Mouse (Mus musculus): ENCODE data around the gene Gm3625.

The Gm3625 gene

DNA sequence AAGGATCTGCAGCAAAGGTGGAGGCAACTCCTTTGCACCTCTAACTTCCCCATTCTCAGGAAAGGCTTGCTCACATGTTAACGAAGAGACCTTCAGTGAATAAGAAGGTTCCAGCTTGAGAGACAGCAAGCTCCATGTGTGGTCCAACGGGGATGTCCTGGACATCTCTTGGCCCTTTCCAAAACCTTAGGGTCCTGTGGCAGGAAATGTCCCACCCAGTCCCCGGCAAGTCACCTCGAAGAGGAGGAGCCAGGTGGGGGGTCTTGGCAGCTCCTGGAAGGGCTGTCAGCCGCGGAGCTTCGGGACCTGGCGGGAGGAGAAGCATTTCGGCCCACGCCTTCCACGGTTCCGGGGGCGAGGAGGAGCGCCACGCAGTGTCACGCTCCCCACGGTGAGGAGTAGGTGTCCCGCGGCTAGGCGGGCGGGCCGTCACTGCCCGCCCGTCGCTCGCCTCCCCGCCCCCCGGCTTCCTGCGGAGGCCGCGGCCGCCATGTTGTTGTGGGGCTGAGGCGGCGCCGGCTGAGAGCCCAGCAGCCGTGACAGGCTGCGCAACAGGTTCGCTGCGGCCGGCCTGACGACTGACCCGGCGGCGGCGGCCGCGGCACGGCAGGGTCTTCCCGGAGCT lies at the start of gene Gm3625, which contains the start of gene Itsn2:
Gene Gm3625 (minus strand): TSS at position 387 of the 625 bp plus-strand sequence.
Gene Itsn2 (plus strand): TSS at position 98 of the 625 bp plus-strand sequence.
- ATAC-seq (ENCODE audit: low TSS enrichment) = peak; percentile 85

DNA sequence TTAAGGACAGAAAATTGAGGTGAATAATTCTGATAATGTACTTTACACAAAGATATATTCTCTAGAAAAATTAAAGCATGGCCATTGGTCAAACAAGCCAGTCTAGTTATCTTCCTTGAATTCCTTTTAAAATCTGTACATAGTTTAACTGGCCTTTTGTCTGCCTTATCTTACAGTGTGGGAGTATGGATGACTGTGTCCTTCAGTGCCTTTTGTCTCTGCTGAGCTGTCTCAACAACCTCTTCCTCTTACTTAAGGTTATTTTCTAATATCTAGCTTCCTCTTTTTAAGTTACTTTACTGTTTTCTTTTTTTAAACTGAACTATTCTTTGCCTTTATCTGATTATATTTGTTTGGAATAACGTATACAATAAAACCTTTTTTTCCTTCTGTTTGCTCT lies 48.0 kb upstream of the Gm3625 start:
- ATAC-seq (ENCODE audit: low TSS enrichment) = no peak

DNA sequence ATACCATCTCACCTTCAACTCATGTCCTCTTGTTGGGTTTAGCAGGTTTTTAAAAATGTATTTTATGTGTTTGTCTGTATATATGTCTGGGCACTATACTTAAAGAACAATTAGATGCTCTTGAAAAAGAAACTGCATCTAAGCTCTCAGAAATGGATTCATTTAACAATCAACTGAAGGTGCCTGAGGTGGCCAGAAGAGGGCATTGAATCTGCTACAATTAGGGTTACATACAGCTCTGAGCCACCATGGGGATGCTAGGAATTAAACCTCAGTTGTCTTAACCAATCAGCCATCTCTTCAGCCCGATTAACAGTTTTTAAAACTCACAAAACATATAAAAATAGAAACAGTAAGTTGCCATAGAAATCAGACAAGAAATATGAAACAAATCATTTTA lies 45.7 kb upstream of the Gm3625 start:
- no peak for ATAC-seq (ENCODE audit: low TSS enrichment)

DNA sequence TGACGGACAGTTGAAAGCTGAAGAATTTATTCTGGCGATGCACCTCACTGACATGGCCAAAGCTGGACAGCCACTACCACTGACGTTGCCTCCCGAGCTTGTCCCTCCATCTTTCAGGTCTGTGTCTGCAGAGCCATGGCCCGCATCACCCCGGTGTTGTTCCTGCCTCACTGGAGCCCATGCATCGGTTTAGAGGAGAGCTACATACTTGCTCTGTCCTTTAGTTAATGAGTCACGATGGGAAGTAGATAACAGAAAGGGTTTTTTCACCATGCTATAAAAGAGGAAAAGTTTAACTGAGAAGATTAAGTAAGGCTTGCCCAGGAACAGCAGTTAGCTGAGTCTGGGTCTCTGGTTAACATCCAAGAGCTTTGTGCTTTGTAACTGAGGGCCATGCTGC lies 40.2 kb upstream of the Gm3625 start:
- no peak for ATAC-seq (ENCODE audit: low TSS enrichment)

DNA sequence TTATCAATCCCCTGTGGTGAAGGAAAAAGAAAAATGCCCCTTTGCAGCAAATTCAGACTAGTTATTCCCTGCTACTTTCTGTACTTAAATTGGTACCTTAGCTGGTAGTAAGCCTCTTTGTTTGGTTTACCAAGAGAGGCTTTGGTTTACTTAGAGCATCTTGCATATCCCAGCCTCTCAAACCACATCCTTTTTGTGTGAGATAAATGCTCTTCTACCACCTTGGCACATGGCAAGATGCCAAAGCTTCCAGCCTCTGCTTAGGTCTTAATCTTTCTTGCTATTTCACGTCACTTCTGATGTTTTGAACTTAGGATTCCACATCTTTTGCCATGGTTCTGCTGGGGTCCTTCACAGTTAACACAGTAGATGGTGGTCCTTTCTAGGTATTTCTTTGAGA lies 31.5 kb upstream of the Gm3625 start:
- ATAC-seq (ENCODE audit: low TSS enrichment) = no peak

DNA sequence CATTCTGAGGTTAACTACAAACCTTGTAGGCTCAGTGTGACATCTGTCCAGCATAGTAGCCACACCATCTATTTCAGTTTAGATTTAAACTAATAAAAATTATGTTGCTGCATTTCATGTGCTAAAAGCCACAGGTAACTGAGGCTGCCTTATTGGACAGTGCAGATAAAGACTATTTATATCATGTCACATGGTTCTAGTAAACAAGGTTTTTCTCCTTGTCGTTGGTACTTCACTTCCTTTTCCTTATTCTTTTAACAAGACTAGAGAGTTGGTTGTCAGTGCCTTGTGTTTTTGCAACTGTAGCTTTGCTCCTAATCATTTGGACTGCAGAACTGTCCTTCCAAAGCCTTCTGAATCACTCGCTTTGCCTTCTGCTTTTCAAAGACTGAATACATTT lies 22.0 kb upstream of the Gm3625 start:
- ATAC-seq (ENCODE audit: low TSS enrichment) = no peak

DNA sequence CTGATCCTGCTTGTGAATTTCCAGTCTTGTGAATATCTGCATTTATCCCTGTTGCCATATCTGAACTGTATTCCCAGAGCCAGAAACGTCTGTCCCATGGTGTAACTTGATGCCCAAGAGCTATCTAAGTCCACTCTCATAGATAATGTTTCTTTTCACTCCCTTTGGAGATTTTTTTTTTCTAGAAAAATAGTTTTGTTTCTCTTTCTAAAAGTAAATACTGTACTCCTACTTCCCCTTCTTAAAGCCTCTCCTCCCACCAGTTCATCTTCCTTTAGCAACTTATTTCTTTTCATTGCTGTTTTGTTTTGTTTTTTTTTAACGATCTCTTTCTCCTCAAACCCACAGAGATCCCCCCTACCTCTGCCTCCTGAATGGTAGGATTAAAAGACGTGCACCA lies 13.9 kb upstream of the Gm3625 start:
- ATAC-seq (ENCODE audit: low TSS enrichment) = no peak

DNA sequence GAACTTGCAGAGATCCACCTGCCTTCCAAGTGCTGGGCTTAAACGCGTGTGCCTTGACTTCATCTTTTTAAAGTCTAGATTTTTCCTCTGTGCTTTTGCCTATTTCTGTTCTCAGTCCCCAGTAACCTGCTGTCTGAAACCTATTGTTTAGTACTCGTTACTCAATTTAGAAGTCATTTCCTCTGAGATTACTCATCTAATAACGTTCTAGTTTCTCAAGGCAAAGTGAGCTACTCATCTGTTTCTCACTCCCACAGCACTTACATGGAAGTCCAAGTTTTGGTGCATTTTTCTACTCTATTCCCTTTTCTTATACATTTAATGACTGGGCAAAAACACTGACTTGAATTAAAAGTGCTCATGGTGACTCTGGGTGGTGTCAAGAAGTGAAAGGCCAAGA lies 7.0 kb upstream of the Gm3625 start:
- no peak for ATAC-seq (ENCODE audit: low TSS enrichment)

DNA sequence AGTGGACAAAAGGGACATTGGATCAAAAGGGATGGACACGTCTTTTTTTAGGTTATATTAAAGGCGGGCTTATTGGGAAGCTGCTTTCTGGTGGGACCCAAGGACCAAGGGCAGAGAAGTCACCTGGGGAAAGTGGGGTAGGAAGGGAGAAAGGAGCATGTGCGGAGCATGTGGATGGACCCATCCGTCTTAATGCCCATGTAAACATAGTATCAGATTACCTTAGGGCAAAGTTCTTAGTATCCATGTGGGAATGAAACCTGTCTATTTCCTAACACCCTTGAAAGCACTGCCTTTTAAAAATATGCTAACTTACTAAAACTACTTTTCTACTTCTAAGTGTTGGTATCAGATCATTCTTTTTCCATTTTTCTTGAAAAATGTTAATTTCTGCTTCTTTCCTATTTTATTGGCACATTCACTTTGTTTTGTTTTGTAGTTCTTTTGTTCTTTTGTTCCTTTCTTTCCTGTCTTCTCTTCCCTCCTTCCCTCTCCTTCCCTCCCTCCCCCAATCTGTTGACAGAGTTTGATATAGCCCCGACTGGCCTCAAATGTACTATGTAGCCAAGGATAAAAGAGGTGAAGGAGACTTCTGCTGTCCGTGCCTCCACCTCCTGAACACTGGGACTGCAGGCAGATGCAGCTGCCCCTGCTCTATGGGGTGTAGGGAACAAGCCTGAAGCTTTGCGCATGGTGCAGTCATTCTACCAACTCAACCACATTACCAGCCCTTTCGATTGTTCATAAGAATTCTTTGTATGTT lies 6.1 kb upstream of the Gm3625 start:
- no peak for ATAC-seq (ENCODE audit: low TSS enrichment)

DNA sequence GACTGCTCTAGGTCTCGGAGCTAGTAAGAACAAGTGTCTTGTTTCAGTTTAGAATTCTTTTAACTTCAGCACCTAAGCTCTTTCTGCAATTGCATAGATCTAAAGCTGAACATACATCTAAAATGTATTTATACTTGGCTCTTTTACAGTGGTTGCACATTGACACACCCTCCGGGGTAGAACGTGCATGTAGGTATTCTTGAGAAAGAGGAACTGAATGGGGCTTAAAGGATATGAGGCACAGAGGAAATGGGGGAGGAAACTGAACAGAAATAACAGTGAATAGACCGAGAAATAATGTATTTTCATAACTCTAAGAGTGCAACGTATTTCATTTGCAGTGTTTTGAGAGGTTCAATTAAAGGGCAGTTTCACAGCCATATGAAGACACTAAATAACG lies 2.3 kb upstream of the Gm3625 start:
- ATAC-seq (ENCODE audit: low TSS enrichment) = no peak

DNA sequence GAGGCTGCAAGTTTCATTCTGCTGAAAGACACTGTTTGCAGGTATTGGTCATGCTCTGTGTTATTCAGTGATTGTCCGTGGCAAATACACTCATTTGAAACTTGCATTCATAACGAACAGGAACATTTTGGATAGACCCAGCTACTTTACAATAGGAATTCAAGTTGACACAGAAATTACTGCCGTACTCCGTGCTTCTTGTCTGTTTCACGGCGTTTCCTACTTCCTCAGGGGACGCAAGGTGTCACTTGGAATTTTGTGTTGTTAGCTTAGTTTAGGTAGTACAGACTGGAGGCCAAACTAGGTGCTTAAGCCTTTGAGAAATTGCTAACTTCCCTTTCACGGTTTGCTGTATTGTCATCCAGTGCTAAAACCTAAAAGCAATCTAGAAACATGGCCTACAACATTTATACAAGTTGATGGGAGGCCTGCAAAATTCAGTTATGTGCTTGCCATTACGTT lies 1.2 kb upstream of the Gm3625 start:
- no peak for ATAC-seq (ENCODE audit: low TSS enrichment)

DNA sequence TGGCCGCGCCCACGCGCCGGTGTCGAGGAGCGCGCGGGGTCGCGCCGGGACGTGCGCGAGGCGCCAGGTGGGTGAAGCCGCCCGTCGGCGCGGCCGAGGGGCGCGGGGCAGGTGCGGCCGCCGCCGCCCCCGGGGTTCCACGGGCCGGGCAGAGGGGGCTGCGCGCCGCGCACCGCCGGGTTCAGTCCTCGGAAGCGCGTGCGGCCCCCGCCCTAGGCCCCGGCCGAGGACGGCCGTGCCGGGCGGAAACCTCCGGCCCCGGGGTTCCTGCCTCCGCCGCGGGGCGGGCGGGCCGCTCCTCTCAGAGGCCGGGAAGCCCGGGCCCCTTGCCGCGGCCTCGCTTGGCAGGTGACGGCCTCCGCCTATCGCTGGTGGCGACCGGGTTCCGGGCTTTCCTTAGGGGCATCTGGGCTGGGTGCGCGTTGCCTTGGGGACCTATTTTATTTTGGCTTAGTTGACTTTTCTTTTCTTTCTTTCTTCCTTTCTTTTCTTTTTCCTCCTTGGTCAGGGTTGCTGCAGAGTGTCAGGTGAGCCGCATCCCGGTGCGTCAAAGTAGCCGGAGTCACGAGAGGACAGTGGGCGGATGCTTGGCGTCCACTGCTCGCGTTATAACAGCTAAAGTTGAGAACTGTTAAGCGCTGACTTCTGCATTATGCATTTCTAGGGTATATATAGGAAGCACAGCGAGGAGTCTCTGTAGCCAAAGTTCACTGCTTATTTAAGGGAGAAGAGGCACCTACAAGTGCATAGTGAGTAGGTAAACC lies 621 bp upstream of the Gm3625 start:
- peak; percentile 47 for ATAC-seq (ENCODE audit: low TSS enrichment)

DNA sequence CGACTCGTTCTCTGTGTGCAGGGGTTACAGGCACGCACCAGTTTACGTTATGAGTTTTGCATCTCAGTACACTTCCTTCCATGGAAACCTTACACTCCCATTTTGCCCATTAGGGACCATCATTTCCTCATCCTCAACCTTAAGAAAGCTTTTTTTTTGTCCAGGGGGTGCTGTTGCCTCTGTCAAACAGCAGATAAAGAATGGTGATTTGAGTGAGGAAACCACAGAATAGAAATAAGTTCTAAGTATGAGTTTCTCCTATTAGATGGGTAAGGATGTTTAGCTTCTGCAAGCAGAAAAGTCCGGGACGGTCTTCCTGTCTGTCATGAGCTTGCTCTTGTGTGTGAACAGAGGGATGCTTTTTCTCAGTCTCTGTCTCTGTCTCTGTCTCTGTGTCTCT lies 702 bp downstream of the Gm3625 start:
- no peak for ATAC-seq (ENCODE audit: low TSS enrichment)

DNA sequence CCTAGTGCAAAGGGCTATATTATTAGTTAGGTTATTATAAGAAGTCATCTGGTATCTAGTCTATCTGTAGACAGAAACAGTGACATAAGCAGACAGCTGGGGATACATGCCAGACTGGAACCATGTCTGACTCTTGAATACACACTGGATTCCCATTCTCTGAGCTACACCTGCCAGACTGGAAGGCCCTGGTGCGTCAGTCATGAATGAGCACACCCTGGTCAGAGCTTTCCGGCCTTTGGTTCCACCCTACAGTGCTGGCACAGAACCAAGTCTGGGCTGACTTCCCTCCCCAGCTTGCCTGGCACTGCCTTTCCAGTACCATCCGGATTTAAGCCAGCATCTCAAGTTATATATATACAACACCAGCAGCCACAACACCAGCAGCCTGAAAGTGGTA lies 4.1 kb downstream of the Gm3625 start:
- ATAC-seq (ENCODE audit: low TSS enrichment) = no peak

DNA sequence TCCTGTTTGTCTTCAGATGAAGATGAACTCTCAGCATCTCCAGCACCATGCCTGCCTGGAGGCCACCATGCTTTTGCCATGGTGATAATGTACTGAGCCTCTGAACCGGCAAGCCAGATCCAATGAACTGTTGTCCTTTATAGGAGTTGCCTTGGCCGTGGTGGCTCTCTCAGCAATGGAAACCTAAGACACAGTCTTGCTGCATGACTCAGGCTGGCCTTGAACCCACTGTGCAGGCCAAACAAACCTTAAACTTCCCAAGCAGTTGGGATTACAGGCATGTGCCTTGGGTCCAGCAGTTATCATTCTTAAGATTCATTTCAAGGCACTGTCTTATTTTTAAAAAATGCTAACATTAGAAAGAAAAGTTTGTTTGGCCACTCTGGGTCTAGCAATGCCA lies 4.9 kb downstream of the Gm3625 start:
- ATAC-seq (ENCODE audit: low TSS enrichment) = no peak

DNA sequence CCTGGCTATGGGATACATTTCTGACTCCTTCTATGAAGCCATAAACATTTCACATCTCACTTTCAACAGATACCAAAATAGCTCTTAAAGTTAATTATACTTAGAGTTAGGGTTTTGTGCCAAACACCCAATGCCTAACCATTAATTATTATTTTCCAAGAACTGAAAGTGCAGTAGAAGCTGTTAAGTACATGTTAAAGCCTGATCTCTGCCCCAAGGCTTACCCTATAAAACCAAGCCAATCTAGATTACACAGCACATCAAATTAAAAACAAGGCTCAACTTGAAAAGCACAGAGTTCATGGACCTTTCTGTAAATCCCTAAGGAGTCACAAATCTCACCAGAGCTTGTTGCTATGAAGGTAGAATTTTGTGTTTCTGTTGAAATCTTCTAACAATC lies 10.4 kb downstream of the Gm3625 start:
- no peak for ATAC-seq (ENCODE audit: low TSS enrichment)

DNA sequence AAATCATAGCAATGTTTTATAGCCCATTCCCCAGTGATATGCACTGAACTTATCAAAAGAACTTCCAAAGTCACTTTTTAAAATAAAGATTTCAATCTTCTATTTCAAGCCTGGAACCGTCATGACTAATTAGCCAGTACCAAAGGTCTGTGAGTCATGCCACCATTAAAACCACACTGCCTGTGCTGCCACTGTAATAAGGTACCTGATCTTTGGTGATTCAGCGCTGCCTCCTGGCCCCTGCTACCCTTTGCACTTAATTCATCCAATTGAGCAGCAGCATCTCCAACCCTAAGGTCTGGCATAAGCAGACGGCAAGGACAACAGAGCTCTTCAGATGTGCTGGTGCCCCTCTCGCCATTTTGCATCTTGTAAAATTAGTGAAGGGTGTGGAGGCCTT lies 18.7 kb downstream of the Gm3625 start:
- no peak for ATAC-seq (ENCODE audit: low TSS enrichment)

DNA sequence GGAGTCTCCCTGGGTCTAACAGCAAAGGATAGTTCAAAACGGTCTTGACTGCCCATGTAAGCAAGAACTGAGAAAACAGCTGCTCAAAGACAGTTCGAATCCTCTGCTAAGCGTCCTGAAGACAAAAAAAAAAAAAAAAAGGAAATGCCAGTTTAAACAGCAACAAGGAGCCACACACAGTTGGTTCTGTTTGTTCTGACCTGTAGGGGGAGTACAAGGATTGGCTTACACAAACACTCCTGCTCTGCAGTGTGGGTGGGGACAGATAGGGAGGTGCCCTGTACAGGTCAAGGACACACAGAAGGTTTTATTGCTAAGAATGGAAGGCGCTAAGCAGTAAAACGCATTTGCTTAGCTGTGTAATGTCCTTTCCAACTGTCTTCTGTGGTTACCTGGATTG lies 20.9 kb downstream of the Gm3625 start:
- ATAC-seq (ENCODE audit: low TSS enrichment) = peak; percentile 65; the same call in 1 of the 2 replicates

DNA sequence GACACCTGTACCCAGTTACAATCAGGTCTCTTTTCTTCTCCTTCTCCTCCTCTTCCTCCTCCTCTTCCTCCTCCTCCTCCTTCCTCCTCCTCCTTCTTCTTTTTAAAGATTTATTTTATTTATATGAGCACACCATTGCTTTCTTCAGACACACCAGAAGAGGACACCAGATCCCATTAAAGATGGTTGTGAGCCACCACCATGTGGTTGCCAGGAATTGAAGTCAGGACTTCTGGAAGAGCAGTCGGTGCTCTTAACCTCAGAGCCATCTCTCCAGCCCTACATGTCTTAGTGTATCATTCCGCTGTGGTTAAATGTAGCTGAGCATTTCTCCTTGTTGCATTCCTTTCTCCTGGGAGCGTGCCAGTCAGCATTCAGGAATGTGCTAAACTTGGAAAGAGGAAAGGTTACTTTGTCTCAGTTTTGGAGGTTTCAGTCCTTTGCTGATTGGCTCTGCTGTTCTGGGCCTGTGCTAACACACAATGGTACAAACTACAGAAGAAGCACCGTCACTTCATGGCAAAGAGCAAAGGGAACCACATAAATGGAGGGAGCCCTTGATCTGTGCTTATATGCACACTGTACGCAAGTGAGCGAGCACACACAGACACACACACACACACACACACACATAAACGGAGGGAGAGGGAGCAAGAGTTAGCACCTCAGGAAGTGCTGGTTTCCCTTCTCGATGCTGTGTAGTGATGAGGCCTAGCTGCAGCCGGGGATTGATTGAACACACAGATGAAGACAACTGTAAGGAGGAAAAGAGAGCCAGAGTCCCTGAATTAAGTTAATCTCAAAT lies 34.0 kb downstream of the Gm3625 start:
- no peak for ATAC-seq (ENCODE audit: low TSS enrichment)

DNA sequence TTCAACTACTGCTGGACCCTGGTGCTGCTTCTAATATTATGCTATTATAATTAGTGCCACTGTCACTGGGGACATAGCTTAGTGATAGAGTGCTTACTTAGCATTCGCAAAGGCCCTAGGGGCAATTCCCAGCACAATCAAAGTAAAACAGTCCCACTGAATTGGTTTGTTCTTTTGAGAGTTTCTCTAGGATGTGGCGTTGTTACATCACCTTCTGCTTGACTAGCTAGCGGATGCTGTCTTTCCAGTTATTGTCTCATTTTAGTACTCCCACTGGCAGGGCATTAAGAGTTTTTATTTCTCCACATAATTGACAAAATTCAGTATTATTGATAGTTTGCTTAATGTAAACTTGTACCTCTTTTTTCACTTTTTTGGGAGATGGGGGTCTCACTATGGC lies 34.7 kb downstream of the Gm3625 start:
- no peak for ATAC-seq (ENCODE audit: low TSS enrichment)

DNA sequence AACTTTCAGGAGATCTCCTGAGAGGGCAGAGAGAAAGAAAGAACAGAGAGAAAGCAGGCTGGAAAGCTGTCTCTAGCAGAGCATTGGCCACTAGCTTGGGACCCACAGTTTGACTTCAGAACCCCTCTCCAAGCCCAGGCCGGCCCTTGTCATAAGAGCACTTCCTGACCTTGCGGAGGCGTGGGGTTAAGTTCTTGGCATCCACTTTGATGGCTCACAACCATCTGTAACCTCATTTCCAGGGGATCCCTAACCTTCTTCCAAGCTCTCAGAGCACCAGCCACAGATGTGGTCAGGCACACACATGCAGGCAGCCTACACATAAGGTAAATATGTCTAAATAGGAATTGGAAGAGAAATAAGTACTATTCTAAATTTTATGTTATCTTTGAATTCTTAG lies 35.3 kb downstream of the Gm3625 start:
- ATAC-seq (ENCODE audit: low TSS enrichment) = no peak

DNA sequence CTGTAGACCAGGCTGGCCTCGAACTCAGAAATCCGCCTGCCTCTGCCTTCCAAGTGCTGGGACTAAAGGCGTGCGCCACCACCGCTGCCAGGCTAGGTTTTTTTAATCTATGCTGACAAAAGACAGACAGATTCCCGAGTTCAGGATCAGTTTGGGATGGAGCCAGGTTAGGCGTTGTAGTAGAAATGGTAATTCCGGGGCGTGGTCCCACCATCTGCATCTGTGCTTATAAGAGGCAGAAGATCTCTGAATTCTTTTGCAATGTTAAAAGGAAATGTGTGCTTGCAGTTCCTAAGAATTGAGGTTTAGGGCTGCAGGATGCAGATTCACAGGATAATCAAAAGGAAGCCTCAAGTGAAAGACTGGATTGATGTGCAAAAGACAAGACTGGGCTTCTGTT lies 35.8 kb downstream of the Gm3625 start:
- no peak for ATAC-seq (ENCODE audit: low TSS enrichment)

All from frontal cortex, adult (tissue).